Comparison of ENCODE assay signal across 8 mouse cellular contexts in genomic region chr6:86849692-86850445, GRCm38 (mm10). TPM values are rescaled to one million over a fixed set of nuclear protein-coding genes. Genes with fewer than 3 reads are reported as not detected.
DNase-seq lines count a peak whose midpoint lies in the region; ATAC-seq lines count a peak whose summit lies in the region.

No protein-coding gene starts in this region.

- no peaks in the 10 kb centered on the region for H3K9me3 ChIP-seq in erythroblast, embryonic 14.5 days (ENCODE audit: control insufficient read depth, low read length)
- no peaks in the 10 kb centered on the region for H3K9me3 ChIP-seq in hindbrain, embryonic 11.5 days (ENCODE audit: control insufficient read depth, low read length)
- no peaks in the 10 kb centered on the region for H3K9me3 ChIP-seq in limb, embryonic 13.5 days
- no peaks in the 10 kb centered on the region for H3K9me3 ChIP-seq in midbrain, embryonic 13.5 days

- peak overlapping the region; percentile 86 for H3K9ac ChIP-seq in hindbrain, embryonic 11.5 days (ENCODE audit: low read depth, low read length)
- peak overlapping the region; percentile 92 for H3K9ac ChIP-seq in limb, embryonic 13.5 days
- H3K9ac ChIP-seq in midbrain, embryonic 13.5 days (replicated peaks) = peak overlapping the region; percentile 92

- under 1% methylated on average over 36 of the region's 36 CpGs for WGBS in hindbrain, embryonic 11.5 days
- under 1% methylated on average over 36 of the region's 36 CpGs for WGBS in limb, embryonic 13.5 days
- WGBS in midbrain, embryonic 13.5 days = under 1% methylated on average over 36 of the region's 36 CpGs

- intact Hi-C loops in heart, postnatal 25 days (cut with DNase I) = loop anchor here (2.0 to 5.0 kb wide), 3 partner anchors 15 to 69 kb away; no protein-coding TSS in a partner anchor

- H3K27ac ChIP-seq in hindbrain, embryonic 11.5 days (ENCODE audit: low read depth, low read length) = peak overlapping the region; percentile 95
- H3K27ac ChIP-seq in limb, embryonic 13.5 days = peak overlapping the region; percentile 96
- H3K27ac ChIP-seq in midbrain, embryonic 13.5 days = peak overlapping the region; percentile 97

- H3K27me3 ChIP-seq in erythroblast, embryonic 14.5 days (ENCODE audit: control insufficient read depth) = no peaks in the 10 kb centered on the region
- H3K27me3 ChIP-seq in hindbrain, embryonic 11.5 days (ENCODE audit: control insufficient read depth, insufficient read depth, low read length) = no peaks in the 10 kb centered on the region
- H3K27me3 ChIP-seq in limb, embryonic 13.5 days = no peaks in the 10 kb centered on the region
- H3K27me3 ChIP-seq in midbrain, embryonic 13.5 days = no peaks in the 10 kb centered on the region

- H3K4me1 ChIP-seq in erythroblast, embryonic 14.5 days (ENCODE audit: control insufficient read depth) = peaks cover 52% of the 10 kb centered on the region
- H3K4me1 ChIP-seq in hindbrain, embryonic 11.5 days (replicated peaks; ENCODE audit: control insufficient read depth, insufficient read depth, low read length) = 0 out of 2 replicates have a peak, but pooled peaks cover 3% of the 10 kb centered on the region
- peaks cover 43% of the 10 kb centered on the region for H3K4me1 ChIP-seq in limb, embryonic 13.5 days
- H3K4me1 ChIP-seq in midbrain, embryonic 13.5 days (replicated peaks) = peaks cover 54% of the 10 kb centered on the region

- peaks cover 24% of the 10 kb centered on the region for H3K36me3 ChIP-seq in erythroblast, embryonic 14.5 days (ENCODE audit: control insufficient read depth)
- no peaks in the 10 kb centered on the region for H3K36me3 ChIP-seq in hindbrain, embryonic 11.5 days (ENCODE audit: control insufficient read depth, insufficient read depth, low read length)
- H3K36me3 ChIP-seq in limb, embryonic 13.5 days = peaks cover 14% of the 10 kb centered on the region
- H3K36me3 ChIP-seq in midbrain, embryonic 13.5 days = 0 out of 2 replicates have a peak, but pooled peaks cover 6% of the 10 kb centered on the region

- H3K4me2 ChIP-seq in hindbrain, embryonic 11.5 days (replicated peaks; ENCODE audit: low read depth, low read length) = peak overlapping the region; percentile 62
- H3K4me2 ChIP-seq in limb, embryonic 13.5 days (replicated peaks) = peak overlapping the region; percentile 81
- peak overlapping the region; percentile 88 for H3K4me2 ChIP-seq in midbrain, embryonic 13.5 days (replicated peaks)

- ATAC-seq in hindbrain, embryonic 11.5 days (ENCODE audit: low FRiP score) = peak; percentile 69; the same call in 1 of the 2 replicates
- peak; percentile 49 for ATAC-seq in limb, embryonic 13.5 days (ENCODE audit: low FRiP score, low read depth)
- peak; percentile 61 for ATAC-seq in midbrain, embryonic 13.5 days

- peak; percentile 49 for DNase-seq in heart, adult 8-10 months (ENCODE audit: low spot score)
- DNase-seq in heart, postnatal 25 days (ENCODE audit: low spot score) = no peak
- DNase-seq in adipocyte (ENCODE audit: low spot score) = peak; percentile 59
- no peak for DNase-seq in hindbrain, embryonic 11.5 days (ENCODE audit: low spot score)
- DNase-seq in yolk sac, embryonic 10.5 days (ENCODE audit: low spot score) = peak; percentile 49

- peak overlapping the region; percentile 93 for H3K4me3 ChIP-seq in erythroblast, embryonic 14.5 days (replicated peaks)
- H3K4me3 ChIP-seq in hindbrain, embryonic 11.5 days (ENCODE audit: low read depth, low read length) = peak overlapping the region; percentile 82
- peak overlapping the region; percentile 87 for H3K4me3 ChIP-seq in limb, embryonic 13.5 days
- H3K4me3 ChIP-seq in midbrain, embryonic 13.5 days (replicated peaks) = peak overlapping the region; percentile 87

RNA-seq across cellular contexts. Expression of gene Aak1, which starts 0.6 kb away (rescaled TPM):
- 10 to 100 TPM; 75.9 to 93.5 (median 92.3) TPM for total RNA-seq in heart, adult 8-10 months (2022)
- total RNA-seq in heart, postnatal 25 days (2021) = 10 to 100 TPM; 75.4 to 89.1 TPM
- polyA plus RNA-seq in erythroblast, embryonic 14.5 days (2012) = 0.32 and 0.71 TPM in 2 replicates
- polyA plus RNA-seq in hindbrain, embryonic 11.5 days (2014; fragmentation: Nextera tagmentation; extraction: Ambion mirVana) = 22.0 and 33.0 TPM in 2 replicates
- 15.6 and 18.8 TPM in 2 replicates for polyA plus RNA-seq in limb, embryonic 13.5 days (2015; fragmentation: Nextera tagmentation; extraction: Ambion mirVana)
- polyA plus RNA-seq in midbrain, embryonic 13.5 days (2015; fragmentation: Nextera tagmentation; extraction: Ambion mirVana) = 32.1 and 34.4 TPM in 2 replicates

RNA-seq across cellular contexts. Expression of gene Anxa4, which starts 56.5 kb away (rescaled TPM):
- total RNA-seq in heart, adult 8-10 months (2022) = 10 to 100 TPM; 29.2 to 41.0 (median 37.3) TPM
- 10 to 100 TPM; 30.1 to 31.5 TPM for total RNA-seq in heart, postnatal 25 days (2021)
- not detected in 2 replicates for polyA plus RNA-seq in erythroblast, embryonic 14.5 days (2012)
- polyA plus RNA-seq in hindbrain, embryonic 11.5 days (2014; fragmentation: Nextera tagmentation; extraction: Ambion mirVana) = 8.2 and 11.7 TPM in 2 replicates
- 30.4 and 31.5 TPM in 2 replicates for polyA plus RNA-seq in limb, embryonic 13.5 days (2015; fragmentation: Nextera tagmentation; extraction: Ambion mirVana)
- polyA plus RNA-seq in midbrain, embryonic 13.5 days (2015; fragmentation: Nextera tagmentation; extraction: Ambion mirVana) = 3.2 and 3.4 TPM in 2 replicates

Comparison
In these comparisons a context has a peak if more than half of its experiments do, and no peak if none do; other contexts are left out.
1. DNase-seq: peak in heart, adult 8-10 months (single experiment), adipocyte (single experiment) and yolk sac, embryonic 10.5 days (single experiment); none in heart, postnatal 25 days (single experiment) and hindbrain, embryonic 11.5 days (single experiment).
2. Peak in every context shown above with its lines, with median percentiles within 50 percentile points of each other: H3K4me3 ChIP-seq, ATAC-seq, H3K27ac ChIP-seq, H3K4me2 ChIP-seq and H3K9ac ChIP-seq.